Mouse (Mus musculus) bone marrow macrophage, adult 2 months (primary cell): ENCODE measurements around the gene Dab1.

Experiments used
- CTCF ChIP-seq: IDR thresholded peaks from 2 replicates; pipeline ENCODE4 v1.5.1; 2012; ENCODE audit warnings: low read depth, mild to moderate bottlenecking, low read length, moderate library complexity
- POLR2A ChIP-seq: IDR thresholded peaks from 2 replicates; pipeline ENCODE4 v1.6.1; 2012; ENCODE audit warnings: mild to moderate bottlenecking, low read depth, low read length, borderline replicate concordance

DNA sequence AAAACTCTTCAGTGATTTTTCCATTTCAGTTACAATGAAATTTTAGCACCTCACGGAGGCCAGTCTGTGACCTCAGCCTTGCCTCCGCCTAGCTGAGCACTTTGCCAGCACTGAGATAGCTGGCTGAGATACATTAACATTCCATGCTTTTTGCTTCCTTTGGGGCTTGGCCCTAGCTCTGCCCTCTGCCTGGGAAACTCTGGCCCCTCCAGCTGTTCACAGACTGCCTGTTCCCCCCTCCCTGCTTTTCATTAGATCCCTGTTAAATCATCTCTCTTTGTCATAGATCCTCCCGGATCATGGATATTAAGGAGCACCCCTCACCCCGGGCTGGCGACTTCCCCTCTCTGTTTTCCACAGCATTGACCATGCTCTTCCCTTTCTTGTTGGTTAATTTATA lies 307.5 kb downstream of the Dab1 start:
- no peak for TF ChIP-seq POLR2A
- TF ChIP-seq CTCF = no peak
